Mouse (Mus musculus): ENCODE data around the gene 1110057P08Rik.
"Not testable (repeated sequence)": the region's sequence is repeated elsewhere in the genome, so short reads cannot be mapped to it uniquely, and the experiment has no call there.

Gene 1110057P08Rik

DNA sequence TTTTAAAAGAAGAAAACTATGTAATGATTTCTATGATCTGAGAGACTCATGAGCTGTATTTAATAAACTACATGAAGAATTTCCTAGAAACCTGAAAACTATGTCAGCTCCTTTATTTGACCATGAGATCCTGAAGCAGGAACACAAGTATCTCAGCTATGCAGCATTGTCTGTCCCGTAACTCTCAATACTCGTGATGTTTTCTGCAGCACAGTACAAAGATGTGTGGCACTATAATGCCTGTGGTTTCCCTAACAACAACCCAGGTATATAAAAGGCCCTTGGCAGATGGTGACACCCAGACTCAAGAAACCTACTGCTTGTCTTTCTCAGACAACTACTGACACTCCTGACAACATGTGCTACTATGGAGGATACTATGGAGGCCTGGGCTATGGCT, at the start of gene 1110057P08Rik:
1110057P08Rik (plus strand) TSS at position 301 of the 400 bp plus-strand sequence.
- DNase-seq (ENCODE audit: low spot score): no peak

DNA sequence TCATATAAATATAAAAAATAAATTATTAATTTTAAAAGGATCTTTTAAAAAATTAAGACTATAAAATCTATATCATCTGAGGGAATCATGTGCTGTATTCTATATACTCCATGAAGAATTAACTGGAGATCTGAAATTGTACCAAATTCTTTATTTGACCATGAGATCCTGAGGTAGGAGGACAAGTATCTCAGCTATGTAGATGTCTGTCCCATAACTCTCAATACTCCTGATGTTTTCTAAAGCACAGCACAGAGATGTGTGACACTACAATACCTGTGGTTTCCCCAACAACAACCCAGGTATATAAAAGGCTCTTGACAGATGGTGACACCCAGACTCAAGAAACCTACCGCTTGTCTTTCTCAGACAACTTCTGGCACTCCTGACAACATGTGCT, 34.0 kb upstream of the 1110057P08Rik start, which contains the start of gene Gm6358:
Gm6358 (plus strand) TSS at position 301 of the 400 bp plus-strand sequence.
- DNase-seq (ENCODE audit: low spot score): no peak

DNA sequence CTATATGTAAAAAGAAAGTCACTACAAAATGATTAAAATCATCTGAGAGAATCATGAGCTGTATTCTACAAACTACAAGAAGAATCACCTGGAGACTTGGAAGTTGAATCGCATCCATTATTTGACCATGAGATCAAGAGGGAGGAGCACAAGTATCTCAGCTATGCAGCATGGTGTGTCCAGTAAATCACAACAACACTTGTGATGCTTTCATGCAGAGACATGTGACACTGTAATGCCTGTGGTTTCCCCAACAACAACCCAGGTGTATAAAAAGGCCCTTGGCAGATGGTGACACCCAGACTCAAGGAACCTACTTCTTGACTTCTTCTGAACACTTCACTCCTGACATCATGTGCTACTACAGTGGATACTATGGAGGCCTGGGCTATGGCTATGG, 23.7 kb upstream of the 1110057P08Rik start, which contains the start of gene Gm10061:
Gm10061 (plus strand) TSS at position 301 of the 400 bp plus-strand sequence.
- no peak for DNase-seq (ENCODE audit: low spot score)

DNA sequence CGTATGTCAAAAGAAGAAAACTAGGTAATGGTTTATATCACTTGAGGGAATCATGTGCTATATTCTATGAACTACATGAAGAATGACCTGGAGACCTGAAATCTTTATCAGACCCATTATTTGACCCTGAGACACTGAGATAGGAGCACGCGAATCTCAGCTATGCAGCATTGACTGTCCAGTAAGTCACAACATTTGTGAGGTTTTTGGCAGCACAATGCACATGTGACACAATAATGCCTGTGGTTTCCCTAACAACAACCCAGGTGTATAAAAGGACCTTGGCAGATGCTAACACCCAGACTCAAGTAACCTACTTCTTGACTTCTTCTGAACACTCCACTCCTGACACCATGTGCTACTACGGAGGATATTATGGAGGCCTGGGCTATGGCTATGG, 16.9 kb upstream of the 1110057P08Rik start, which contains the start of gene Gm9789:
Gm9789 (plus strand) TSS at position 301 of the 400 bp plus-strand sequence.
- no peak for DNase-seq (ENCODE audit: low spot score)

DNA sequence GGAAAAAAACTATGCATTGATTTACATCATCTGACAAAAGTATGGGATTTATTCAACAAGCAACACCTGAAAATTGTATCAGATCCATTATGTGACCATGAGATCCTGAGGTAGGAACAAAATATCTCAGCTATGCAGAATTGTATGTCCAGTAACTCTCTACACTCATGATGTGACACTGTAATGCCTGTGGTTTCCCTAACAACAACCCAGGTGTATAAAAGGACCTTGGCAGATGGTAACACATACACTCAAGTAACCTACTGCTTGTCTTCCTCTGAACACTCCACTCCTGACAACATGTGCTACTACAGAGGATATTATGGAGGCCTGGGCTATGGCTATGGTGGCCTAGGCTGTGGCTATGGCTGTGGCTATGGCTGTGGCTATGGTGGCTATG, 5.3 kb upstream of the 1110057P08Rik start, which contains the start of gene Gm7735:
Gm7735 (plus strand) TSS at position 301 of the 400 bp plus-strand sequence.
- not testable (repeated sequence) for DNase-seq (ENCODE audit: low spot score)

DNA sequence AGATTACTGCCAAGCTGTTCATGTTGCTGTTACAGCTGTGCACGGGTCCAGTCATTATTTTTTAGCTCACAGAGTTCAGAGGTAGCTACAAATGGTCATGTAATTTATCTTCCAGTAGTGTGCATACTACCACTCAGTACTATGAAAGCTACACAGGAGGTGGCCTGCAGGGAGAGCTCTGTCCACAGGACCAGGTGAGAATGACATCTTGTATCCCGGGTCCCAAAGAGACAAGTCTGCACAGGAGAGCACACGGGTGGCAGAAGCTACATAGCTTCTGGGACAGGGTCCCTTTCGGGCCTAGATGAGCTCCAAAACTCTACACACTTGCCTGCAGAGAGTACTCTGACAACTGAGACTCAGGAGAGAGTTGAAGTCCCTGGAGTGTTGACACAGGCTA, 14.1 kb downstream of the 1110057P08Rik start:
- DNase-seq (ENCODE audit: low spot score): no peak

DNA sequence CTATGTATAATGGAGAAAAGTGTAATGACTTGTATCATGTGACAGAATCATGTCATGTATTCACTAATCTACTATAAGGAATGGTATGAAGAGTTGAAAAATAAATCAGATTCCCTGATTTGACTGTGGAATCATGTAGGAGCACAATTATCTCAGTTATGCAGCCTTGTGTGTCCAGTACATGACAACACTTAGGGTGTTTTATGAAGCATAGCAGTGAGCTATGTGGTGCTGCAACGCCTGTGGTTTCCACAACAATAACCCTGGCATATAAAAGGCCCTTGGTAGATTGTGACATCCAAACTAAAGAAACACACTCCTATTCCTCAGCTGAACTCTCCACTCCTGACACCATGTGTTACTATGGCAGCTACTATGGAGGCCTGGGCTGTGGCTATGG, 31.0 kb downstream of the 1110057P08Rik start, which contains the start of gene Krtap20-2:
Krtap20-2 (plus strand) TSS at position 301 of the 400 bp plus-strand sequence.
- no peak for DNase-seq (ENCODE audit: low spot score)
